Mouse (Mus musculus) B cell, adult 62 days (primary cell): Measurements from ENCODE around the gene Xdh. TPM values are rescaled to one million over a fixed set of nuclear protein-coding genes. Genes with fewer than 3 reads are reported as not detected.

Experiments used
- total RNA-seq: library from RNA; stranded (reverse); gene quantifications from 4 replicates; pipeline ENCODE4 v1.2.4, GENCODE M21; 2023

Xdh gene
- total RNA-seq, result 3.4 to 7.9 TPM (median 3.8 TPM) in 4 replicates

GRCm38 (mm10) chr17:73950062-73950735 is at the start of gene Xdh:
Xdh (minus strand) TSS chr17:73950196.

Other genes with a start within 250 kb of the Xdh start
- gene Galnt14, start 239.7 kb downstream of the Xdh start, total RNA-seq, result 0.43 to 1.3 TPM (median 0.76 TPM) in 4 replicates
- 28.2 to 29.5 TPM (median 28.5 TPM) in 4 replicates for gene Ehd3, start 146.1 kb downstream of the Xdh start, total RNA-seq
- not detected in 4 replicates for gene Srd5a2, start 97.7 kb upstream of the Xdh start, total RNA-seq